Mouse (Mus musculus) A20 (cell line): ENCODE measurements around the gene Dph1.
"Not testable (repeated sequence)": the region's sequence is repeated elsewhere in the genome, so short reads cannot be mapped to it uniquely, and the experiment has no call there.

Experiments
- DNase-seq: peaks from one replicate; pipeline ENCODE4 v3.0.0-alpha.2; 2011; ENCODE audit warnings: low read depth, low spot score

The Dph1 gene

GRCm38 (mm10) chr11:75203926-75204325 lies 12.9 kb upstream of the Dph1 start:
- DNase-seq = no peak

- DNase-seq = no peak
Observed at GRCm38 (mm10) chr11:75201721-75202120, 10.7 kb upstream of the Dph1 start.

- DNase-seq = no peak
Observed at GRCm38 (mm10) chr11:75200935-75201334, 9.9 kb upstream of the Dph1 start.

GRCm38 (mm10) chr11:75199951-75200350 lies 8.9 kb upstream of the Dph1 start:
- peak; percentile 46 for DNase-seq

GRCm38 (mm10) chr11:75198792-75199191 lies 7.8 kb upstream of the Dph1 start:
- DNase-seq = no peak

GRCm38 (mm10) chr11:75197956-75198355 lies 6.9 kb upstream of the Dph1 start:
- DNase-seq = peak; percentile 30

GRCm38 (mm10) chr11:75196131-75196530 lies 5.1 kb upstream of the Dph1 start:
- no peak for DNase-seq

- DNase-seq = peak; percentile 55
Observed at GRCm38 (mm10) chr11:75194850-75195461, 3.9 kb upstream of the Dph1 start.

- DNase-seq = no peak
Observed at GRCm38 (mm10) chr11:75194121-75194849, 3.2 kb upstream of the Dph1 start.

- no peak for DNase-seq
Observed at GRCm38 (mm10) chr11:75193256-75194071, 2.4 kb upstream of the Dph1 start, which contains the start of gene Rtn4rl1. Gene Rtn4rl1, plus strand, starts transcription at chr11:75193783.

GRCm38 (mm10) chr11:75192336-75193214 lies 1.5 kb upstream of the Dph1 start:
- peak; percentile 65 for DNase-seq

- no peak for DNase-seq
Observed at GRCm38 (mm10) chr11:75191841-75192240, 800 bp upstream of the Dph1 start.

GRCm38 (mm10) chr11:75190371-75190724 lies 693 bp downstream of the Dph1 start:
- DNase-seq = peak; percentile 94

- DNase-seq = peak; percentile 65
Observed at GRCm38 (mm10) chr11:75189713-75190370, 1.2 kb downstream of the Dph1 start.

- DNase-seq = peak; percentile 58
Observed at GRCm38 (mm10) chr11:75184986-75185385, 6.1 kb downstream of the Dph1 start.

GRCm38 (mm10) chr11:75184573-75184972 lies 6.5 kb downstream of the Dph1 start:
- no peak for DNase-seq

GRCm38 (mm10) chr11:75183917-75184570 lies 7.0 kb downstream of the Dph1 start:
- DNase-seq = no peak

- DNase-seq = peak; percentile 95
Observed at GRCm38 (mm10) chr11:75178672-75179208, 12.3 kb downstream of the Dph1 start, which contains the start of gene Ovca2. Gene Ovca2, minus strand, starts transcription at chr11:75178835.

GRCm38 (mm10) chr11:75178011-75178410 lies 13.0 kb downstream of the Dph1 start:
- DNase-seq = no peak

- not testable (repeated sequence) for DNase-seq
Observed at GRCm38 (mm10) chr11:75174574-75174973, 16.5 kb downstream of the Dph1 start.
